Mouse (Mus musculus) embryonic facial prominence, embryonic 13.5 days (tissue): ENCODE measurements around the gene Kcnq1. TPM values are rescaled to one million over a fixed set of nuclear protein-coding genes. Genes with fewer than 3 reads are reported as not detected.

Experiments used
- ATAC-seq: fragments of 200-750 bp; cut with Nextera tagmentation; 2 replicates; pipeline ENCODE4 v1.8.0; 2017; ENCODE audit warnings: low read depth; ENCODE audit not compliant: insufficient number of reproducible peaks, insufficient read depth, low FRiP score, low TSS enrichment
- H3K27ac ChIP-seq: fragments of 300-500 bp; sonication (generic); 2 replicates; pipeline ENCODE4 v1.5.1; 2015; ENCODE audit warnings: moderate library complexity, mild to moderate bottlenecking, inconsistent platforms
- H3K27me3 ChIP-seq: fragments of 300-500 bp; sonication (generic); 2 replicates; pipeline ENCODE4 v1.6.1; 2015; ENCODE audit warnings: mild to moderate bottlenecking, inconsistent platforms
- H3K36me3 ChIP-seq: fragments of 300-500 bp; sonication (generic); 2 replicates; pipeline ENCODE4 v1.6.1; 2015; ENCODE audit warnings: mild to moderate bottlenecking, inconsistent platforms
- H3K4me1 ChIP-seq: fragments of 300-500 bp; sonication (generic); 2 replicates; pipeline ENCODE4 v1.6.1; 2015; ENCODE audit warnings: inconsistent platforms
- H3K4me2 ChIP-seq: fragments of 300-500 bp; sonication (generic); 2 replicates; pipeline ENCODE4 v1.6.1; 2015; ENCODE audit warnings: moderate library complexity, mild to moderate bottlenecking, inconsistent platforms
- H3K4me3 ChIP-seq: fragments of 300-500 bp; sonication (generic); 2 replicates; pipeline ENCODE4 v1.5.1; 2015; ENCODE audit warnings: mild to moderate bottlenecking, inconsistent platforms
- H3K9ac ChIP-seq: fragments of 300-500 bp; sonication (generic); 2 replicates; pipeline ENCODE4 v1.6.1; 2015; ENCODE audit warnings: mild to moderate bottlenecking, inconsistent platforms
- H3K9me3 ChIP-seq: fragments of 300-500 bp; sonication (generic); 2 replicates; pipeline ENCODE4 v1.6.1; 2016; ENCODE audit warnings: inconsistent platforms
- WGBS: fragments of 180-500 bp; shearing (Covaris S2); methylation state at CpG from one replicate; pipeline ENCODE4 v1.1.7; 2015; ENCODE audit warnings: mixed read lengths; 5-methylcytosine and 5-hydroxymethylcytosine counted together
- polyA plus RNA-seq: library from polyadenylated mRNA; unstranded; fragments of >200 nt; fragmentation: Nextera tagmentation; extraction: Ambion mirVana; gene quantifications from 2 replicates; pipeline ENCODE4 v1.2.1, GENCODE M21; 2015

Gene Kcnq1
- polyA plus RNA-seq, 1 experiment from 2014 or later, result 0.84 TPM

GRCm38 (mm10) chr7:143303557-143303956, 197.4 kb downstream of the Kcnq1 start:
- Histone ChIP-seq H3K4me3 (no peak overlapping the region), H3K4me1 (peaks cover 34% of the 10 kb centered on the region), H3K27me3 (no peaks in the 10 kb centered on the region), H3K9me3 (no peaks in the 10 kb centered on the region), H3K4me2 (no peak overlapping the region), H3K36me3 (no peaks in the 10 kb centered on the region), H3K27ac (no peak overlapping the region), H3K9ac (no peak overlapping the region)
- 90% methylated on average over 5 of the region's 5 CpGs for WGBS
- no peak for ATAC-seq

GRCm38 (mm10) chr7:143305808-143306207, 199.6 kb downstream of the Kcnq1 start:
- Histone ChIP-seq H3K36me3 (no peaks in the 10 kb centered on the region), H3K9ac (no peak overlapping the region), H3K27ac (peak overlapping the region; percentile 80), H3K27me3 (no peaks in the 10 kb centered on the region), H3K4me3 (no peak overlapping the region), H3K9me3 (no peaks in the 10 kb centered on the region), H3K4me2 (no peak overlapping the region; the same call in 1 of the 2 replicates), H3K4me1 (peaks cover 39% of the 10 kb centered on the region)
- ATAC-seq, result peak; percentile 65
- 18% methylated on average over 10 of the region's 10 CpGs for WGBS

GRCm38 (mm10) chr7:143308001-143308400, 201.8 kb downstream of the Kcnq1 start:
- no peak overlapping the region for H3K27ac ChIP-seq
- H3K27me3 ChIP-seq, result no peaks in the 10 kb centered on the region
- H3K36me3 ChIP-seq, result no peaks in the 10 kb centered on the region
- H3K9me3 ChIP-seq, result no peaks in the 10 kb centered on the region
- 89% methylated on average over 1 of the region's 1 CpGs for WGBS
- no peak overlapping the region for H3K4me2 ChIP-seq
- no peak overlapping the region for H3K9ac ChIP-seq
- ATAC-seq, result no peak
- H3K4me1 ChIP-seq, result peaks cover 50% of the 10 kb centered on the region
- H3K4me3 ChIP-seq, result no peak overlapping the region

- no peak for ATAC-seq
Measured at GRCm38 (mm10) chr7:143310311-143310710, 204.1 kb downstream of the Kcnq1 start.

GRCm38 (mm10) chr7:143310847-143311246, 204.7 kb downstream of the Kcnq1 start:
- Histone ChIP-seq H3K4me1 (peaks cover 46% of the 10 kb centered on the region), H3K27ac (peak overlapping the region; percentile 92), H3K27me3 (no peaks in the 10 kb centered on the region), H3K4me3 (no peak overlapping the region), H3K4me2 (peak overlapping the region; percentile 0; the same call in 1 of the 2 replicates), H3K36me3 (no peaks in the 10 kb centered on the region), H3K9ac (0 out of 2 replicates have a peak overlapping the region, but pooled peaks have one; percentile 11), H3K9me3 (no peaks in the 10 kb centered on the region)
- WGBS, result 13% methylated on average over 8 of the region's 8 CpGs
- ATAC-seq, result 0 out of 2 replicates have a peak, but pooled peaks have one; percentile 44

More at GRCm38 (mm10) chr7:143310311-143310710, 204.1 kb downstream of the Kcnq1 start:
- peak overlapping the region; percentile 92 for H3K27ac ChIP-seq
- H3K9me3 ChIP-seq, result no peaks in the 10 kb centered on the region
- no peaks in the 10 kb centered on the region for H3K27me3 ChIP-seq
- WGBS, result 35% methylated on average over 3 of the region's 3 CpGs
- H3K36me3 ChIP-seq, result no peaks in the 10 kb centered on the region
- peak overlapping the region; percentile 0 for H3K4me2 ChIP-seq
- no peak overlapping the region for H3K4me3 ChIP-seq
- H3K9ac ChIP-seq, result no peak overlapping the region
- peaks cover 51% of the 10 kb centered on the region for H3K4me1 ChIP-seq

- no peaks in the 10 kb centered on the region for H3K27me3 ChIP-seq
- H3K27ac ChIP-seq, result peak overlapping the region; percentile 92
- H3K36me3 ChIP-seq, result no peaks in the 10 kb centered on the region
- no peak; the same call in 1 of the 2 replicates for ATAC-seq
- H3K4me3 ChIP-seq, result no peak overlapping the region
- H3K9ac ChIP-seq, result no peak overlapping the region
- peaks cover 40% of the 10 kb centered on the region for H3K4me1 ChIP-seq
- H3K4me2 ChIP-seq, result no peak overlapping the region
- H3K9me3 ChIP-seq, result no peaks in the 10 kb centered on the region
- WGBS, result 88% methylated on average over 7 of the region's 7 CpGs
Measured at GRCm38 (mm10) chr7:143311471-143311870, 205.3 kb downstream of the Kcnq1 start.

- 81% methylated on average over 11 of the region's 11 CpGs for WGBS
- H3K9me3 ChIP-seq, result no peaks in the 10 kb centered on the region
- H3K36me3 ChIP-seq, result no peaks in the 10 kb centered on the region
- H3K4me3 ChIP-seq, result no peak overlapping the region
- H3K4me2 ChIP-seq, result no peak overlapping the region
- peaks cover 43% of the 10 kb centered on the region for H3K4me1 ChIP-seq
- no peak for ATAC-seq
- H3K9ac ChIP-seq, result no peak overlapping the region
- no peaks in the 10 kb centered on the region for H3K27me3 ChIP-seq
- H3K27ac ChIP-seq, result peak overlapping the region; percentile 28; the same call in 1 of the 2 replicates
Measured at GRCm38 (mm10) chr7:143313572-143314319, 207.6 kb downstream of the Kcnq1 start.

GRCm38 (mm10) chr7:143318512-143318911, 212.3 kb downstream of the Kcnq1 start:
- 22% methylated on average over 5 of the region's 5 CpGs for WGBS
- ATAC-seq, result no peak
- no peaks in the 10 kb centered on the region for H3K9me3 ChIP-seq

GRCm38 (mm10) chr7:143320367-143320766, 214.2 kb downstream of the Kcnq1 start:
- ATAC-seq, result peak; percentile 58; the same call in 1 of the 2 replicates
- H3K27ac ChIP-seq, result peak overlapping the region; percentile 66

More at GRCm38 (mm10) chr7:143318512-143318911, 212.3 kb downstream of the Kcnq1 start:
- no peak overlapping the region for H3K4me2 ChIP-seq
- H3K9ac ChIP-seq, result no peak overlapping the region
- no peak overlapping the region for H3K4me3 ChIP-seq
- H3K27me3 ChIP-seq, result no peaks in the 10 kb centered on the region
- peaks cover 27% of the 10 kb centered on the region for H3K4me1 ChIP-seq
- no peak overlapping the region for H3K27ac ChIP-seq
- H3K36me3 ChIP-seq, result no peaks in the 10 kb centered on the region

GRCm38 (mm10) chr7:143325051-143325450, 218.9 kb downstream of the Kcnq1 start:
- ATAC-seq, result no peak
- 49% methylated on average over 16 of the region's 16 CpGs for WGBS
- H3K9ac ChIP-seq, result no peak overlapping the region
- no peaks in the 10 kb centered on the region for H3K9me3 ChIP-seq
- peaks cover 33% of the 10 kb centered on the region for H3K4me1 ChIP-seq
- no peak overlapping the region for H3K4me2 ChIP-seq
- H3K36me3 ChIP-seq, result no peaks in the 10 kb centered on the region
- no peaks in the 10 kb centered on the region for H3K27me3 ChIP-seq
- no peak overlapping the region for H3K27ac ChIP-seq
- H3K4me3 ChIP-seq, result no peak overlapping the region

More at GRCm38 (mm10) chr7:143320367-143320766, 214.2 kb downstream of the Kcnq1 start:
- H3K9ac ChIP-seq, result no peak overlapping the region
- H3K27me3 ChIP-seq, result no peaks in the 10 kb centered on the region
- H3K9me3 ChIP-seq, result no peaks in the 10 kb centered on the region
- H3K4me1 ChIP-seq, result peaks cover 23% of the 10 kb centered on the region
- H3K36me3 ChIP-seq, result no peaks in the 10 kb centered on the region
- H3K4me2 ChIP-seq, result no peak overlapping the region
- no peak overlapping the region for H3K4me3 ChIP-seq
- 45% methylated on average over 8 of the region's 8 CpGs for WGBS

GRCm38 (mm10) chr7:143328185-143328915, 222.2 kb downstream of the Kcnq1 start:
- no peaks in the 10 kb centered on the region for H3K9me3 ChIP-seq
- H3K4me3 ChIP-seq, result no peak overlapping the region
- ATAC-seq, result no peak
- H3K9ac ChIP-seq, result no peak overlapping the region
- no peaks in the 10 kb centered on the region for H3K36me3 ChIP-seq
- peaks cover 24% of the 10 kb centered on the region for H3K4me1 ChIP-seq
- no peak overlapping the region for H3K4me2 ChIP-seq
- H3K27ac ChIP-seq, result no peak overlapping the region
- no peaks in the 10 kb centered on the region for H3K27me3 ChIP-seq
- 83% methylated on average over 18 of the region's 18 CpGs for WGBS
